Mouse (Mus musculus): ENCODE measurements around the gene Rfng. TPM values are rescaled to one million over a fixed set of nuclear protein-coding genes. Genes with fewer than 3 reads are reported as not detected.
A peak's percentile ranks its signal among the peaks of the same experiment; 100 is the strongest.

Rfng gene
- polyA plus RNA-seq, 1 experiment from 2014 or later, result 32.6 TPM

- Histone ChIP-seq H3K4me1 (replicated peaks; ENCODE audit: insufficient read depth, low read length) (peaks cover 21% of the 10 kb centered on the region), H3K4me3 (replicated peaks; ENCODE audit: low read depth, low read length) (no peak overlapping the region), H3K9ac (ENCODE audit: low read depth, low read length) (no peak overlapping the region), H3K27me3 (ENCODE audit: insufficient read depth, low read length) (no peaks in the 10 kb centered on the region), H3K27ac (0 out of 2 replicates have a peak overlapping the region, but pooled peaks have one; percentile 94), H3K36me3 (ENCODE audit: insufficient read depth, low read length) (0 out of 2 replicates have a peak, but pooled peaks cover 5% of the 10 kb centered on the region), H3K9me3 (replicated peaks; ENCODE audit: low read length) (no peaks in the 10 kb centered on the region), H3K4me2 (ENCODE audit: low read length) (no peak overlapping the region)
- no peak for DNase-seq (ENCODE audit: low spot score)
- ATAC-seq (replicated peaks; ENCODE audit: low FRiP score, low read depth), result no peak
- 0 out of 2 replicates have a peak, but pooled peaks have one; percentile 2 for TF ChIP-seq CTCF (IDR thresholded peaks at IDR 0.05; ENCODE audit: low read depth)
- 86% methylated on average over 8 of the region's 8 CpGs for WGBS
These were observed 42.3 kb upstream of the Rfng start for GRCm38 (mm10) chr11:120826016-120826953.

- peak overlapping the region; percentile 66; the same call in 1 of the 2 replicates for H3K4me3 ChIP-seq (replicated peaks; ENCODE audit: low read depth, low read length)
- peak overlapping the region; percentile 87 for H3K9ac ChIP-seq (ENCODE audit: low read depth, low read length)
- DNase-seq (ENCODE audit: low spot score) (no peak), ATAC-seq (replicated peaks; ENCODE audit: low FRiP score, low read depth) (no peak)
- 0 out of 2 replicates have a peak, but pooled peaks cover 10% of the 10 kb centered on the region for H3K36me3 ChIP-seq (ENCODE audit: insufficient read depth, low read length)
- H3K9me3 ChIP-seq (replicated peaks; ENCODE audit: low read length), result no peaks in the 10 kb centered on the region
- WGBS, result 43% methylated on average over 4 of the region's 4 CpGs
- H3K4me1 ChIP-seq (replicated peaks; ENCODE audit: insufficient read depth, low read length), result peaks cover 21% of the 10 kb centered on the region
- H3K27ac ChIP-seq, result peak overlapping the region; percentile 94
- H3K4me2 ChIP-seq (ENCODE audit: low read length), result peak overlapping the region; percentile 92
- TF ChIP-seq CTCF (IDR thresholded peaks at IDR 0.05; ENCODE audit: low read depth), result no peak
- H3K27me3 ChIP-seq (ENCODE audit: insufficient read depth, low read length), result no peaks in the 10 kb centered on the region
These were observed 41.4 kb upstream of the Rfng start for GRCm38 (mm10) chr11:120825289-120825863.

GRCm38 (mm10) chr11:120824787-120825288 is 40.8 kb upstream of the Rfng start:
- H3K27me3 ChIP-seq (ENCODE audit: insufficient read depth, low read length), result no peaks in the 10 kb centered on the region
- H3K27ac ChIP-seq, result peak overlapping the region; percentile 94
- ATAC-seq (replicated peaks; ENCODE audit: low FRiP score, low read depth) (peak; percentile 15; the same call in 1 of the 2 replicates), DNase-seq (ENCODE audit: low spot score) (no peak)
- 0 out of 2 replicates have a peak, but pooled peaks cover 11% of the 10 kb centered on the region for H3K36me3 ChIP-seq (ENCODE audit: insufficient read depth, low read length)
- H3K9me3 ChIP-seq (replicated peaks; ENCODE audit: low read length), result no peaks in the 10 kb centered on the region
- peak overlapping the region; percentile 66 for H3K4me3 ChIP-seq (replicated peaks; ENCODE audit: low read depth, low read length)
- H3K4me1 ChIP-seq (replicated peaks; ENCODE audit: insufficient read depth, low read length), result peaks cover 21% of the 10 kb centered on the region
- no peak for TF ChIP-seq CTCF (IDR thresholded peaks at IDR 0.05; ENCODE audit: low read depth)
- H3K4me2 ChIP-seq (ENCODE audit: low read length), result peak overlapping the region; percentile 92
- peak overlapping the region; percentile 87 for H3K9ac ChIP-seq (ENCODE audit: low read depth, low read length)
- under 1% methylated on average over 21 of the region's 21 CpGs for WGBS

- Histone ChIP-seq H3K4me2 (ENCODE audit: low read length) (peak within 1 kb of the TSS; percentile 92), H3K9me3 (replicated peaks; ENCODE audit: low read length) (no peaks in the 10 kb centered on the region), H3K4me1 (replicated peaks; ENCODE audit: insufficient read depth, low read length) (peaks cover 21% of the 10 kb centered on the region), H3K27ac (peak within 1 kb of the TSS; percentile 94), H3K36me3 (ENCODE audit: insufficient read depth, low read length) (peaks cover 14% of the 10 kb centered on the region), H3K4me3 (replicated peaks; ENCODE audit: low read depth, low read length) (peak within 1 kb of the TSS; percentile 66), H3K27me3 (ENCODE audit: insufficient read depth, low read length) (no peaks in the 10 kb centered on the region), H3K9ac (ENCODE audit: low read depth, low read length) (peak within 1 kb of the TSS; percentile 87)
- DNase-seq (ENCODE audit: low spot score) (peak; percentile 98), ATAC-seq (replicated peaks; ENCODE audit: low FRiP score, low read depth) (peak; percentile 89)
- TF ChIP-seq CTCF (IDR thresholded peaks at IDR 0.05; ENCODE audit: low read depth), result peak; percentile 55
- under 1% methylated on average over 78 of the region's 109 CpGs for WGBS
These were observed 40.2 kb upstream of the Rfng start, which contains the start of gene Fasn for GRCm38 (mm10) chr11:120823956-120824786. Gene Fasn (minus strand): TSS chr11:120824547.

- peak overlapping the region; percentile 94 for H3K27ac ChIP-seq
- H3K27me3 ChIP-seq (ENCODE audit: insufficient read depth, low read length), result no peaks in the 10 kb centered on the region
- no peak for TF ChIP-seq CTCF (IDR thresholded peaks at IDR 0.05; ENCODE audit: low read depth)
- H3K4me2 ChIP-seq (ENCODE audit: low read length), result peak overlapping the region; percentile 92
- peak; percentile 66 for DNase-seq (ENCODE audit: low spot score)
- H3K36me3 ChIP-seq (ENCODE audit: insufficient read depth, low read length), result peaks cover 20% of the 10 kb centered on the region
- no peaks in the 10 kb centered on the region for H3K9me3 ChIP-seq (replicated peaks; ENCODE audit: low read length)
- under 1% methylated on average over 40 of the region's 40 CpGs for WGBS
- peaks cover 21% of the 10 kb centered on the region for H3K4me1 ChIP-seq (replicated peaks; ENCODE audit: insufficient read depth, low read length)
- ATAC-seq (replicated peaks; ENCODE audit: low FRiP score, low read depth), result peak; percentile 14
- H3K9ac ChIP-seq (ENCODE audit: low read depth, low read length), result peak overlapping the region; percentile 87
- peak overlapping the region; percentile 66 for H3K4me3 ChIP-seq (replicated peaks; ENCODE audit: low read depth, low read length)
These were observed 39.5 kb upstream of the Rfng start for GRCm38 (mm10) chr11:120823551-120823947.

All from kidney, postnatal 0 days (tissue).